Comparison of ENCODE assay signal across 8 mouse cellular contexts in the genomic region with DNA sequence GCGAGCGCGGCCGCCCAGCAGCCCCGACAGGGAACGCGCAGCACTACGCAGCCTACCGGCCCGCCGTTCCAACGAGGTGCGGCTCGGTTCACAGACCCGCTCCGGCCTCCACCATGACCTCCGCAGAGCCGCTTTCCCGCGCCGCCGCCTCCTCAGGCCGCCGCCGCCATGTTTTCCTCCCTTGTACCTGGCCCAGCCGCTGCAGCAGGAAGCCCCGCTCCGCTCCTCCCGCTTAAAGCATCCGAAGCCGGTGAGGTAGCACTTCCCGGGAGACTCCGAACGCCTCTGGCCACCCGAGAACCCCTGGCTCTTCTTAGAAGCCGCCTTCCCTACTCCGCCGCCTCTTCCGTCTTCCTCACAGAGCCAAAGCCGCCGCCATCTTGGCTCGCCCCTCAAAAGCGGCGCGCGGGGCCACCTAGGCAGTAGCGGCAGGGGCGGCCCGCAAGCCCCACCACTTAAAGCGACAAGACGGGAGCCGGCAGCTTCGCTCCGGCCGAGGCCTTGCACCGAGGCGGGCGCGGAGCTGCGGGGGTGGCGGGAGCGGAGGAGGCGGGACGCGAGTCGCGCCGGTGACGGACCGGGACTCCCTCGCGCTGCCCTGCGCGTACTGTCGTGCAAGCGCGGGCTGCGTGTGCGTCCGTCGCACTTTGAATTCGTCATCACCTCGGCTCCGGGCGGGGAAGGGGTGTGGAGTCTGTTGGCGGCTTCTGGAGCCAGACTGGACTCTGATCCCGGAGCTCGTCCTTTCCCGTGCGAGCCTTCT. TPM values are rescaled to one million over a fixed set of nuclear protein-coding genes. Genes with fewer than 3 reads are reported as not detected.
DNase-seq lines count a peak whose midpoint lies in the region; ATAC-seq and TF ChIP-seq lines count a peak whose summit lies in the region.

A gene (minus strand): TSS at position 627 of the 763 bp plus-strand sequence.

- peaks cover 30% of the 10 kb centered on the region for H3K36me3 ChIP-seq in forebrain, embryonic 10.5 days (replicated peaks)
- no peaks in the 10 kb centered on the region for H3K36me3 ChIP-seq in heart, embryonic 15.5 days
- peaks cover 11% of the 10 kb centered on the region for H3K36me3 ChIP-seq in liver, embryonic 14.5 days (replicated peaks; ENCODE audit: control insufficient read depth, insufficient read depth, low read depth)
- no peaks in the 10 kb centered on the region for H3K36me3 ChIP-seq in neural tube, embryonic 11.5 days (ENCODE audit: control insufficient read depth, insufficient read depth, low read length)
- H3K36me3 ChIP-seq in stomach, postnatal 0 days (ENCODE audit: control insufficient read depth, insufficient read depth, low read length) = no peaks in the 10 kb centered on the region

- peak within 1 kb of the TSS; percentile 76 for H3K4me2 ChIP-seq in heart, embryonic 15.5 days
- peak within 1 kb of the TSS; percentile 86 for H3K4me2 ChIP-seq in liver, embryonic 14.5 days (ENCODE audit: low read depth)
- peak within 1 kb of the TSS; percentile 90 for H3K4me2 ChIP-seq in neural tube, embryonic 11.5 days (ENCODE audit: low read depth)
- peak within 1 kb of the TSS; percentile 87 for H3K4me2 ChIP-seq in stomach, postnatal 0 days (replicated peaks; ENCODE audit: low read depth)

- DNase-seq in CD8-positive naive resting alpha-beta T cell, adult 2 months (ENCODE audit: low read depth in 2 of 2, low spot score in 2 of 2) = peak; percentile 82 to 91
- peak; percentile 88 for DNase-seq in c-Kit-positive CD71-negative TER-119-negative erythroid progenitor cells, embryonic 14.5 days (ENCODE audit: low read depth)
- DNase-seq in forebrain, embryonic 10.5 days (ENCODE audit: extremely low spot score, low spot score) = peak; percentile 97
- peak; percentile 96 to 98 for DNase-seq in kidney, postnatal 25 days
- peak; percentile 91 for DNase-seq in liver, embryonic 14.5 days (ENCODE audit: low read depth in 3 of 3, low spot score in 3 of 3)
- peak; percentile 98 for DNase-seq in neural tube, embryonic 11.5 days (ENCODE audit: low spot score)
- peak; percentile 98 for DNase-seq in stomach, postnatal 0 days (ENCODE audit: low spot score)

- no peak for TF ChIP-seq CTCF in liver, embryonic 14.5 days (IDR thresholded peaks at IDR 0.05; ENCODE audit: low read depth)
- TF ChIP-seq CTCF in stomach, postnatal 0 days (IDR thresholded peaks at IDR 0.05; ENCODE audit: low read depth) = no peak

- no peak for TF ChIP-seq EP300 in liver, embryonic 14.5 days (IDR thresholded peaks at IDR 0.05; ENCODE audit: low read depth)
- no peak for TF ChIP-seq EP300 in stomach, postnatal 0 days (optimal IDR thresholded peaks at IDR 0.05)

- H3K9me3 ChIP-seq in forebrain, embryonic 10.5 days = no peaks in the 10 kb centered on the region
- no peaks in the 10 kb centered on the region for H3K9me3 ChIP-seq in heart, embryonic 15.5 days (replicated peaks)
- no peaks in the 10 kb centered on the region for H3K9me3 ChIP-seq in liver, embryonic 14.5 days (ENCODE audit: control insufficient read depth, low read length)
- H3K9me3 ChIP-seq in neural tube, embryonic 11.5 days (ENCODE audit: control insufficient read depth, low read length) = no peaks in the 10 kb centered on the region
- H3K9me3 ChIP-seq in stomach, postnatal 0 days (ENCODE audit: control insufficient read depth, low read length) = no peaks in the 10 kb centered on the region

- H3K4me1 ChIP-seq in forebrain, embryonic 10.5 days = peaks cover 27% of the 10 kb centered on the region
- H3K4me1 ChIP-seq in heart, embryonic 15.5 days (replicated peaks) = peaks cover 28% of the 10 kb centered on the region
- H3K4me1 ChIP-seq in liver, embryonic 14.5 days (replicated peaks; ENCODE audit: control insufficient read depth in 2 of 2, insufficient read depth in 2 of 2, low read length in 1 of 2) = peaks cover 9 to 10% of the 10 kb centered on the region in 2 experiments
- peaks cover 5% of the 10 kb centered on the region; the same call in 1 of the 2 replicates for H3K4me1 ChIP-seq in neural tube, embryonic 11.5 days (ENCODE audit: control insufficient read depth, insufficient read depth, low read length)
- no peaks in the 10 kb centered on the region for H3K4me1 ChIP-seq in stomach, postnatal 0 days (replicated peaks; ENCODE audit: control insufficient read depth, insufficient read depth)

- peak; percentile 94 for ATAC-seq in heart, embryonic 15.5 days (replicated peaks; ENCODE audit: insufficient number of reproducible peaks, insufficient read depth, low FRiP score, low read depth)
- ATAC-seq in liver, embryonic 14.5 days (ENCODE audit: insufficient read depth) = peak; percentile 96
- peak; percentile 98 for ATAC-seq in neural tube, embryonic 11.5 days (ENCODE audit: insufficient read depth, low FRiP score, low TSS enrichment)
- peak; percentile 98 for ATAC-seq in stomach, postnatal 0 days (ENCODE audit: low FRiP score, low TSS enrichment)

- H3K27ac ChIP-seq in forebrain, embryonic 10.5 days = peak within 1 kb of the TSS; percentile 100
- peak within 1 kb of the TSS; percentile 99 for H3K27ac ChIP-seq in heart, embryonic 15.5 days
- H3K27ac ChIP-seq in liver, embryonic 14.5 days = peak within 1 kb of the TSS; percentile 79
- H3K27ac ChIP-seq in neural tube, embryonic 11.5 days (ENCODE audit: low read depth, low read length) = peak within 1 kb of the TSS; percentile 98
- peak within 1 kb of the TSS; percentile 99 for H3K27ac ChIP-seq in stomach, postnatal 0 days (replicated peaks)

- H3K9ac ChIP-seq in heart, embryonic 15.5 days = peak within 1 kb of the TSS; percentile 99
- peak within 1 kb of the TSS; percentile 97 for H3K9ac ChIP-seq in liver, embryonic 14.5 days (replicated peaks)
- peak within 1 kb of the TSS; percentile 99 for H3K9ac ChIP-seq in neural tube, embryonic 11.5 days (ENCODE audit: low read length)
- H3K9ac ChIP-seq in stomach, postnatal 0 days (ENCODE audit: low read length) = peak within 1 kb of the TSS; percentile 99

- under 1% methylated on average over 89 of the region's 90 CpGs for WGBS in forebrain, embryonic 10.5 days
- under 1% methylated on average over 88 of the region's 90 CpGs for WGBS in heart, embryonic 15.5 days
- WGBS in liver, embryonic 14.5 days (ENCODE audit: insufficient replicate concordance) = under 1% methylated on average over 85 of the region's 90 CpGs
- WGBS in neural tube, embryonic 11.5 days = under 1% methylated on average over 78 of the region's 90 CpGs
- under 1% methylated on average over 72 of the region's 90 CpGs for WGBS in stomach, postnatal 0 days

- H3K4me3 ChIP-seq in forebrain, embryonic 10.5 days = peak within 1 kb of the TSS; percentile 93
- peak within 1 kb of the TSS; percentile 97 for H3K4me3 ChIP-seq in heart, embryonic 15.5 days
- peak within 1 kb of the TSS; percentile 81 to 100 for H3K4me3 ChIP-seq in liver, embryonic 14.5 days (ENCODE audit: insufficient read depth in 1 of 2, low read depth in 2 of 2, low read length in 2 of 2)
- H3K4me3 ChIP-seq in neural tube, embryonic 11.5 days (ENCODE audit: low read depth, low read length) = peak within 1 kb of the TSS; percentile 100
- H3K4me3 ChIP-seq in stomach, postnatal 0 days (ENCODE audit: low read depth, low read length) = peak within 1 kb of the TSS; percentile 99

- H3K27me3 ChIP-seq in forebrain, embryonic 10.5 days (ENCODE audit: poor library complexity, severe bottlenecking) = no peaks in the 10 kb centered on the region
- no peaks in the 10 kb centered on the region for H3K27me3 ChIP-seq in heart, embryonic 15.5 days
- no peaks in the 10 kb centered on the region for H3K27me3 ChIP-seq in liver, embryonic 14.5 days (ENCODE audit: control insufficient read depth, insufficient read depth, low read length)
- no peaks in the 10 kb centered on the region for H3K27me3 ChIP-seq in neural tube, embryonic 11.5 days (ENCODE audit: control insufficient read depth, insufficient read depth, low read length)
- no peaks in the 10 kb centered on the region for H3K27me3 ChIP-seq in stomach, postnatal 0 days (ENCODE audit: control insufficient read depth, insufficient read depth, low read length)

RNA-seq across cellular contexts. Expression of the gene that starts here (rescaled TPM):
- polyA plus RNA-seq in forebrain, embryonic 10.5 days (2016; fragmentation: Nextera tagmentation; extraction: Ambion mirVana) = 51.0 and 52.2 TPM in 2 replicates
- 27.0 and 30.9 TPM in 2 replicates for polyA plus RNA-seq in heart, embryonic 15.5 days (2015; fragmentation: Nextera tagmentation; extraction: Ambion mirVana)
- 11.7 and 18.3 TPM in 2 replicates for polyA plus RNA-seq in liver, embryonic 14.5 days (2012; rRNA removed)
- polyA plus RNA-seq in liver, embryonic 14.5 days (2014; fragmentation: Nextera tagmentation; extraction: Ambion mirVana) = 18.8 and 20.9 TPM in 2 replicates
- polyA plus RNA-seq in neural tube, embryonic 11.5 days (2014; fragmentation: Nextera tagmentation; extraction: Ambion mirVana) = 61.9 and 64.6 TPM in 2 replicates
- 14.3 and 16.8 TPM in 2 replicates for polyA plus RNA-seq in stomach, postnatal 0 days (2015; fragmentation: Nextera tagmentation; extraction: Ambion mirVana)

Comparison
In these comparisons a context has a peak if more than half of its experiments do, and no peak if none do; other contexts are left out.
1. Peak in every context shown above with its lines: DNase-seq, ATAC-seq, H3K4me3 ChIP-seq and H3K27ac ChIP-seq.